In the genomic region with DNA sequence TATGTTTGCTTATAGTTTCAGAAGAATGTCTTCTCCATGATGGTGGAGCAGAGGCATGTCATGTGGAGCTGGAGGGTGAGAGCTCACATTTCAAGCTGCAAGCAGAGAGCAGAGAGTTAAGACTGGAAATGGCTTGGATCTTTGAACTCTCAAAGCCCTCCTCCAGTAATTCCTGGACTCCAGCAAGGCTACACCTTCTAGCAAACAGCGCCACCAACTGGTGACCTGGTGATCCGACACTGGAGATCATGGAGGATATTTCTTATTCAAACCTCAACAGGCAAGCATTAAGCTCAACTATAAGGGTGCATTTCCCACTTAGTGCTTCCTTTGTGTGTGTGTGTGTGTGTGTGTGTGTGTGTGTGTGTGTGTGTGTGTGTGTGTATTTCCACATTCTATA, we compare ENCODE assay signal across 9 mouse cellular contexts.
DNase-seq lines count a peak whose midpoint lies in the region; ATAC-seq lines count a peak whose summit lies in the region.
"Had no signal": no experiment of that assay in that cellular context is flagged by ENCODE, and none has a peak within 500 bp of the region (broad histone marks: within the 10 kb centered on the region; RNA-seq: fewer than 3 reads in every experiment).

No protein-coding gene starts in this region.

- no peaks in the 10 kb centered on the region for H3K27me3 ChIP-seq in forebrain, embryonic 14.5 days (replicated peaks; ENCODE audit: control insufficient read depth, insufficient read depth, low read length)
- no peaks in the 10 kb centered on the region for H3K27me3 ChIP-seq in forebrain, embryonic 13.5 days
- 0 out of 2 replicates have a peak, but pooled peaks cover 4% of the 10 kb centered on the region for H3K27me3 ChIP-seq in midbrain, embryonic 10.5 days (ENCODE audit: low read depth, poor library complexity, severe bottlenecking)
- no peaks in the 10 kb centered on the region for H3K27me3 ChIP-seq in midbrain, embryonic 13.5 days

- no peak overlapping the region for H3K27ac ChIP-seq in forebrain, embryonic 14.5 days (ENCODE audit: low read depth, low read length)
- H3K27ac ChIP-seq in forebrain, embryonic 13.5 days: no peak overlapping the region
- no peak overlapping the region for H3K27ac ChIP-seq in midbrain, embryonic 10.5 days (replicated peaks)
- no peak overlapping the region for H3K27ac ChIP-seq in midbrain, embryonic 13.5 days

- WGBS in forebrain, embryonic 14.5 days: 46% methylated on average over 2 of the region's 2 CpGs
- WGBS in forebrain, embryonic 13.5 days: 44% methylated on average over 2 of the region's 2 CpGs
- 39% methylated on average over 2 of the region's 2 CpGs for WGBS in midbrain, embryonic 10.5 days
- WGBS in midbrain, embryonic 13.5 days: 45% methylated on average over 2 of the region's 2 CpGs

- no peak for ATAC-seq in forebrain, embryonic 14.5 days
- no peak for ATAC-seq in forebrain, embryonic 13.5 days
- ATAC-seq in midbrain, embryonic 13.5 days: no peak

- H3K4me3 ChIP-seq in forebrain, embryonic 14.5 days (ENCODE audit: low read depth, low read length): no peak overlapping the region
- H3K4me3 ChIP-seq in forebrain, embryonic 13.5 days: no peak overlapping the region
- H3K4me3 ChIP-seq in midbrain, embryonic 10.5 days: no peak overlapping the region
- no peak overlapping the region for H3K4me3 ChIP-seq in midbrain, embryonic 13.5 days (replicated peaks)

- no peaks in the 10 kb centered on the region for H3K9me3 ChIP-seq in forebrain, embryonic 14.5 days (replicated peaks; ENCODE audit: control insufficient read depth, low read length)
- no peaks in the 10 kb centered on the region for H3K9me3 ChIP-seq in forebrain, embryonic 13.5 days (replicated peaks)
- H3K9me3 ChIP-seq in midbrain, embryonic 10.5 days (replicated peaks): no peaks in the 10 kb centered on the region
- H3K9me3 ChIP-seq in midbrain, embryonic 13.5 days: no peaks in the 10 kb centered on the region

- no peak overlapping the region for H3K4me2 ChIP-seq in forebrain, embryonic 14.5 days (ENCODE audit: low read length)
- no peak overlapping the region for H3K4me2 ChIP-seq in forebrain, embryonic 13.5 days
- no peak overlapping the region for H3K4me2 ChIP-seq in midbrain, embryonic 13.5 days (replicated peaks)

- H3K9ac ChIP-seq in forebrain, embryonic 14.5 days (ENCODE audit: low read length): no peak overlapping the region
- H3K9ac ChIP-seq in forebrain, embryonic 13.5 days: no peak overlapping the region
- no peak overlapping the region for H3K9ac ChIP-seq in midbrain, embryonic 13.5 days (replicated peaks)

- H3K36me3 ChIP-seq in forebrain, embryonic 14.5 days (ENCODE audit: control insufficient read depth, insufficient read depth, low read length): no peaks in the 10 kb centered on the region
- no peaks in the 10 kb centered on the region for H3K36me3 ChIP-seq in forebrain, embryonic 13.5 days (ENCODE audit: poor library complexity, severe bottlenecking)
- H3K36me3 ChIP-seq in midbrain, embryonic 10.5 days: no peaks in the 10 kb centered on the region
- H3K36me3 ChIP-seq in midbrain, embryonic 13.5 days: no peaks in the 10 kb centered on the region
- H3K36me3 ChIP-seq: G1E had no signal

- peaks cover 6% of the 10 kb centered on the region; the same call in 1 of the 2 replicates for H3K4me1 ChIP-seq in forebrain, embryonic 14.5 days (ENCODE audit: control insufficient read depth, insufficient read depth, low read length)
- peaks cover 18% of the 10 kb centered on the region for H3K4me1 ChIP-seq in forebrain, embryonic 13.5 days
- peaks cover 18% of the 10 kb centered on the region for H3K4me1 ChIP-seq in midbrain, embryonic 10.5 days
- H3K4me1 ChIP-seq in midbrain, embryonic 13.5 days (replicated peaks): peaks cover 19% of the 10 kb centered on the region

- peak; percentile 38 for DNase-seq in forebrain, embryonic 14.5 days (ENCODE audit: low spot score)
- peak; percentile 38 for DNase-seq in midbrain, embryonic 10.5 days (ENCODE audit: low spot score)
- peak; percentile 74 for DNase-seq in embryo, embryonic 10.5 days (ENCODE audit: low spot score)
- peak; percentile 66 for DNase-seq in retina, embryonic 14.5 days (ENCODE audit: low spot score)
- DNase-seq in spleen, adult 12 weeks (ENCODE audit: low spot score): no peak
- DNase-seq in layer of hippocampus, adult 11-12 months (ENCODE audit: low spot score): no peak

Comparison
In these comparisons a context has a peak if more than half of its experiments do, and no peak if none do; other contexts are left out.
1. DNase-seq: peak in forebrain, embryonic 14.5 days (single experiment), midbrain, embryonic 10.5 days (single experiment), embryo, embryonic 10.5 days (single experiment) and retina, embryonic 14.5 days (single experiment); none in spleen, adult 12 weeks (single experiment) and layer of hippocampus, adult 11-12 months (single experiment).